Mouse (Mus musculus): ENCODE measurements around the gene Cygb. TPM values are rescaled to one million over a fixed set of nuclear protein-coding genes. Genes with fewer than 3 reads are reported as not detected.
A peak's percentile ranks its signal among the peaks of the same experiment; 100 is the strongest.

The Cygb gene
- polyA plus RNA-seq, 1 experiment from 2014 or later: 35.2 TPM

- peak; percentile 85 for ATAC-seq (replicated peaks; ENCODE audit: low FRiP score, low read depth)
- peak; percentile 73 for DNase-seq (ENCODE audit: low spot score)
Measured at GRCm38 (mm10) chr11:116694250-116695193, 40.4 kb upstream of the Cygb start.

GRCm38 (mm10) chr11:116693899-116694249, 39.8 kb upstream of the Cygb start:
- H3K4me2 ChIP-seq (ENCODE audit: low read length): peak overlapping the region; percentile 76
- ATAC-seq (replicated peaks; ENCODE audit: low FRiP score, low read depth): no peak
- WGBS: 47% methylated on average over 4 of the region's 4 CpGs
- peak overlapping the region; percentile 27; the same call in 1 of the 2 replicates for H3K27ac ChIP-seq
- peaks cover 3% of the 10 kb centered on the region; the same call in 1 of the 2 replicates for H3K4me1 ChIP-seq (replicated peaks; ENCODE audit: insufficient read depth, low read length)
- TF ChIP-seq CTCF (IDR thresholded peaks at IDR 0.05; ENCODE audit: low read depth): no peak
- H3K9me3 ChIP-seq (replicated peaks; ENCODE audit: low read length): no peaks in the 10 kb centered on the region
- peak overlapping the region; percentile 49 for H3K4me3 ChIP-seq (replicated peaks; ENCODE audit: low read depth, low read length)
- DNase-seq (ENCODE audit: low spot score): no peak
- H3K9ac ChIP-seq (ENCODE audit: low read depth, low read length): peak overlapping the region; percentile 69
- no peaks in the 10 kb centered on the region for H3K36me3 ChIP-seq (ENCODE audit: insufficient read depth, low read length)
- H3K27me3 ChIP-seq (ENCODE audit: insufficient read depth, low read length): no peaks in the 10 kb centered on the region

More at GRCm38 (mm10) chr11:116694250-116695193, 40.4 kb upstream of the Cygb start:
- Histone ChIP-seq H3K4me2 (ENCODE audit: low read length) (peak overlapping the region; percentile 76), H3K36me3 (ENCODE audit: insufficient read depth, low read length) (no peaks in the 10 kb centered on the region), H3K4me3 (replicated peaks; ENCODE audit: low read depth, low read length) (peak overlapping the region; percentile 49), H3K4me1 (replicated peaks; ENCODE audit: insufficient read depth, low read length) (peaks cover 3% of the 10 kb centered on the region; the same call in 1 of the 2 replicates), H3K9me3 (replicated peaks; ENCODE audit: low read length) (no peaks in the 10 kb centered on the region), H3K9ac (ENCODE audit: low read depth, low read length) (peak overlapping the region; percentile 69), H3K27ac (peak overlapping the region; percentile 27; the same call in 1 of the 2 replicates), H3K27me3 (ENCODE audit: insufficient read depth, low read length) (no peaks in the 10 kb centered on the region)
- TF ChIP-seq CTCF (IDR thresholded peaks at IDR 0.05; ENCODE audit: low read depth): peak; percentile 50; the same call in 1 of the 2 replicates
- 2% methylated on average over 67 of the region's 73 CpGs for WGBS

- no peak overlapping the region for H3K4me2 ChIP-seq (ENCODE audit: low read length)
- H3K9ac ChIP-seq (ENCODE audit: low read depth, low read length): no peak overlapping the region
- DNase-seq (ENCODE audit: low spot score) (no peak), ATAC-seq (replicated peaks; ENCODE audit: low FRiP score, low read depth) (no peak)
- no peaks in the 10 kb centered on the region for H3K36me3 ChIP-seq (ENCODE audit: insufficient read depth, low read length)
- no peaks in the 10 kb centered on the region for H3K9me3 ChIP-seq (replicated peaks; ENCODE audit: low read length)
- H3K4me1 ChIP-seq (replicated peaks; ENCODE audit: insufficient read depth, low read length): peaks cover 3% of the 10 kb centered on the region; the same call in 1 of the 2 replicates
- TF ChIP-seq CTCF (IDR thresholded peaks at IDR 0.05; ENCODE audit: low read depth): no peak
- H3K27ac ChIP-seq: no peak overlapping the region
- no peak overlapping the region for H3K4me3 ChIP-seq (replicated peaks; ENCODE audit: low read depth, low read length)
- no peaks in the 10 kb centered on the region for H3K27me3 ChIP-seq (ENCODE audit: insufficient read depth, low read length)
- 47% methylated on average over 18 of the region's 18 CpGs for WGBS
Measured at GRCm38 (mm10) chr11:116690701-116691575, 36.8 kb upstream of the Cygb start.

- Histone ChIP-seq H3K4me1 (replicated peaks; ENCODE audit: insufficient read depth, low read length) (peaks cover 3% of the 10 kb centered on the region; the same call in 1 of the 2 replicates), H3K27ac (no peak overlapping the region), H3K9me3 (replicated peaks; ENCODE audit: low read length) (no peaks in the 10 kb centered on the region), H3K4me3 (replicated peaks; ENCODE audit: low read depth, low read length) (no peak overlapping the region), H3K4me2 (ENCODE audit: low read length) (no peak overlapping the region), H3K9ac (ENCODE audit: low read depth, low read length) (no peak overlapping the region), H3K36me3 (ENCODE audit: insufficient read depth, low read length) (no peaks in the 10 kb centered on the region), H3K27me3 (ENCODE audit: insufficient read depth, low read length) (no peaks in the 10 kb centered on the region)
- 94% methylated on average over 10 of the region's 10 CpGs for WGBS
- TF ChIP-seq CTCF (IDR thresholded peaks at IDR 0.05; ENCODE audit: low read depth): no peak
- DNase-seq (ENCODE audit: low spot score): no peak
- no peak for ATAC-seq (replicated peaks; ENCODE audit: low FRiP score, low read depth)
Measured at GRCm38 (mm10) chr11:116689622-116690021, 35.5 kb upstream of the Cygb start.

GRCm38 (mm10) chr11:116687897-116688296, 33.8 kb upstream of the Cygb start:
- 50% methylated on average over 8 of the region's 8 CpGs for WGBS
- no peak overlapping the region for H3K27ac ChIP-seq
- TF ChIP-seq CTCF (IDR thresholded peaks at IDR 0.05; ENCODE audit: low read depth): no peak
- H3K36me3 ChIP-seq (ENCODE audit: insufficient read depth, low read length): no peaks in the 10 kb centered on the region
- H3K9ac ChIP-seq (ENCODE audit: low read depth, low read length): no peak overlapping the region
- no peaks in the 10 kb centered on the region for H3K9me3 ChIP-seq (replicated peaks; ENCODE audit: low read length)
- no peaks in the 10 kb centered on the region for H3K27me3 ChIP-seq (ENCODE audit: insufficient read depth, low read length)
- DNase-seq (ENCODE audit: low spot score) (no peak), ATAC-seq (replicated peaks; ENCODE audit: low FRiP score, low read depth) (no peak)
- no peaks in the 10 kb centered on the region for H3K4me1 ChIP-seq (replicated peaks; ENCODE audit: insufficient read depth, low read length)
- H3K4me3 ChIP-seq (replicated peaks; ENCODE audit: low read depth, low read length): no peak overlapping the region
- H3K4me2 ChIP-seq (ENCODE audit: low read length): no peak overlapping the region

GRCm38 (mm10) chr11:116685729-116686128, 31.6 kb upstream of the Cygb start:
- WGBS: 43% methylated on average over 9 of the region's 9 CpGs
- H3K36me3 ChIP-seq (ENCODE audit: insufficient read depth, low read length): no peaks in the 10 kb centered on the region
- TF ChIP-seq CTCF (IDR thresholded peaks at IDR 0.05; ENCODE audit: low read depth): no peak

More at GRCm38 (mm10) chr11:116685729-116686128, 31.6 kb upstream of the Cygb start:
- no peak for DNase-seq (ENCODE audit: low spot score)
- H3K27ac ChIP-seq: no peak overlapping the region
- no peak overlapping the region for H3K4me3 ChIP-seq (replicated peaks; ENCODE audit: low read depth, low read length)
- ATAC-seq (replicated peaks; ENCODE audit: low FRiP score, low read depth): no peak
- no peaks in the 10 kb centered on the region for H3K9me3 ChIP-seq (replicated peaks; ENCODE audit: low read length)
- H3K4me2 ChIP-seq (ENCODE audit: low read length): no peak overlapping the region
- H3K9ac ChIP-seq (ENCODE audit: low read depth, low read length): no peak overlapping the region
- H3K27me3 ChIP-seq (ENCODE audit: insufficient read depth, low read length): no peaks in the 10 kb centered on the region
- 0 out of 2 replicates have a peak, but pooled peaks cover 3% of the 10 kb centered on the region for H3K4me1 ChIP-seq (replicated peaks; ENCODE audit: insufficient read depth, low read length)
